Mouse (Mus musculus): ENCODE measurements around the gene Fbxw4.

GRCm38 (mm10) chr19:45658556-45659268 is 1.4 kb downstream of the Fbxw4 start:
- TF ChIP-seq POLR2A (IDR thresholded peaks at IDR 0.05; ENCODE audit: extremely low read depth, insufficient read depth, low read length) (no peak), CTCF (IDR thresholded peaks at IDR 0.05; ENCODE audit: low read depth, low read length) (no peak)

Measured in liver, adult 2 months (tissue).